Comparison of ENCODE assay signal across 9 mouse cellular contexts in genomic region chr2:10371459-10371817, GRCm38 (mm10). TPM values are rescaled to one million over a fixed set of nuclear protein-coding genes. Genes with fewer than 3 reads are reported as not detected.
A peak's percentile ranks its signal among the peaks of the same experiment; 100 is the strongest.
DNase-seq lines count a peak whose midpoint lies in the region; ATAC-seq lines count a peak whose summit lies in the region.
"Had no signal": no experiment of that assay in that cellular context is flagged by ENCODE, and none has a peak within 500 bp of the region (broad histone marks: within the 10 kb centered on the region; RNA-seq: fewer than 3 reads in every experiment).

No protein-coding gene starts in this region.

- peaks cover 9 to 11% of the 10 kb centered on the region in 2 experiments for H3K4me1 ChIP-seq in heart, embryonic 14.5 days (ENCODE audit: control insufficient read depth in 2 of 2, insufficient read depth in 2 of 2, low read length in 2 of 2)
- H3K4me1 ChIP-seq in intestine, embryonic 15.5 days (replicated peaks) = peaks cover 21% of the 10 kb centered on the region

- H3K27me3 ChIP-seq in heart, embryonic 14.5 days (ENCODE audit: control insufficient read depth, insufficient read depth, low read length) = peaks cover 71% of the 10 kb centered on the region
- H3K27me3 ChIP-seq in intestine, embryonic 15.5 days (replicated peaks) = peaks cover 58% of the 10 kb centered on the region

- no peak for ATAC-seq in heart, embryonic 14.5 days (ENCODE audit: insufficient number of reproducible peaks, insufficient read depth, low FRiP score, low read depth)
- no peak for ATAC-seq in intestine, embryonic 15.5 days

- no peaks in the 10 kb centered on the region for H3K36me3 ChIP-seq in heart, embryonic 14.5 days (ENCODE audit: control insufficient read depth, insufficient read depth, low read length)
- no peaks in the 10 kb centered on the region for H3K36me3 ChIP-seq in intestine, embryonic 15.5 days

- DNase-seq in heart, postnatal 4 days = no peak
- peak; percentile 2 to 6 for DNase-seq in B cell, adult 2 months
- DNase-seq in ZHBTc4 (ENCODE audit: low read depth, low spot score) = peak; percentile 45
- no peak for DNase-seq in left cerebral cortex, adult 11 months (ENCODE audit: low spot score)
- DNase-seq in frontal cortex, postnatal 25 days (ENCODE audit: low spot score in 2 of 2) = no peak
- DNase-seq in cerebellum, adult 11 months = no peak
- DNase-seq: gastrocnemius, postnatal 14 days had no signal

- no peak overlapping the region for H3K9ac ChIP-seq in heart, embryonic 14.5 days (ENCODE audit: low read length)
- no peak overlapping the region for H3K9ac ChIP-seq in intestine, embryonic 15.5 days

- H3K4me2 ChIP-seq in heart, embryonic 14.5 days (ENCODE audit: low read length) = peak overlapping the region; percentile 99; the same call in 1 of the 2 replicates
- H3K4me2 ChIP-seq in intestine, embryonic 15.5 days (replicated peaks) = 0 out of 2 replicates have a peak overlapping the region, but pooled peaks have one; percentile 96

- no peak overlapping the region for H3K27ac ChIP-seq in heart, embryonic 14.5 days (replicated peaks in 1 of 2; ENCODE audit: control insufficient read depth in 1 of 2, insufficient read depth in 1 of 2, low read depth in 2 of 2, low read length in 2 of 2)
- no peak overlapping the region for H3K27ac ChIP-seq in intestine, embryonic 15.5 days

- H3K9me3 ChIP-seq in heart, embryonic 14.5 days (ENCODE audit: control insufficient read depth, low read length) = no peaks in the 10 kb centered on the region
- no peaks in the 10 kb centered on the region for H3K9me3 ChIP-seq in intestine, embryonic 15.5 days

- H3K4me3 ChIP-seq in heart, embryonic 14.5 days (ENCODE audit: control insufficient read depth in 1 of 2, insufficient read depth in 1 of 2, low read depth in 1 of 2, low read length in 2 of 2) = peak overlapping the region in 1 of 2 experiments; percentile 67; a peak in 1 of 4 replicates
- no peak overlapping the region for H3K4me3 ChIP-seq in intestine, embryonic 15.5 days (replicated peaks)

- 1% methylated on average over 16 of the region's 16 CpGs for WGBS in heart, embryonic 14.5 days
- 1% methylated on average over 16 of the region's 16 CpGs for WGBS in intestine, embryonic 15.5 days

RNA-seq across cellular contexts. Expression of gene Sfmbt2, which starts 1.1 kb away (rescaled TPM):
- polyA plus RNA-seq in heart, embryonic 14.5 days (2014; fragmentation: Nextera tagmentation; extraction: Ambion mirVana) = 1.6 and 1.7 TPM in 2 replicates
- total RNA-seq in heart, postnatal 4 days (2021) = 1 to 10 TPM; 1.4 to 1.6 TPM
- polyA plus RNA-seq in intestine, embryonic 15.5 days (2015; fragmentation: Nextera tagmentation; extraction: Ambion mirVana) = 1.2 and 1.3 TPM in 2 replicates

Comparison
In these comparisons a context has a peak if more than half of its experiments do, and no peak if none do; other contexts are left out.
1. DNase-seq: peak in B cell, adult 2 months (2 of 2) and ZHBTc4 (single experiment); none in heart, postnatal 4 days (single experiment), left cerebral cortex, adult 11 months (single experiment), frontal cortex, postnatal 25 days (0 of 2) and cerebellum, adult 11 months (single experiment).